Mouse (Mus musculus): ENCODE results near the gene Lgals7.
"Not testable (repeated sequence)": the region's sequence is repeated elsewhere in the genome, so short reads cannot be mapped to it uniquely, and the experiment has no call there.

The Lgals7 gene

DNA sequence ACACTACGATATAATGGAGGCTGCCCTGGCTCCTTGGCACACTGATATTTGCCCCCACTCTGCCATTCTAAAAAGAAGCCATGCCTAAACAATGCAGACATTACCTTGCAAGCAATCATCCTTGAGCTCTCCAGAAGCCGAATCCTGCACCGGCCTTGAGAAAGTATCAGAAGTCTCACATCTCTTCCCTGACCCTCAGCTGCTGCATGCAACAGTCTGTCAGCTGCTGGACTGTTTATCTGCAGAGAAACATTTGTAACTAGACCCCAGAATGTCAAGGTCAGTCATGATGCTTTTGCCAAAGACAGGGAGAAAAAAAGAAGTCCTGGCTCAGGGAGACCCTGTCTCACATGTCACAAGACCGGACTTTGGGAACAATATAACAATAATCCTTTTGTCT lies 12.4 kb downstream of the Lgals7 start:
- in situ Hi-C loops (cut with MboI; ENCODE audit: low sequenced_read_pairs), result no loop called here

- in situ Hi-C loops (cut with MboI; ENCODE audit: low sequenced_read_pairs), result no loop called here
These were observed 13.5 kb downstream of the Lgals7 start for GRCm38 (mm10) chr7:28877155-28877554.

DNA sequence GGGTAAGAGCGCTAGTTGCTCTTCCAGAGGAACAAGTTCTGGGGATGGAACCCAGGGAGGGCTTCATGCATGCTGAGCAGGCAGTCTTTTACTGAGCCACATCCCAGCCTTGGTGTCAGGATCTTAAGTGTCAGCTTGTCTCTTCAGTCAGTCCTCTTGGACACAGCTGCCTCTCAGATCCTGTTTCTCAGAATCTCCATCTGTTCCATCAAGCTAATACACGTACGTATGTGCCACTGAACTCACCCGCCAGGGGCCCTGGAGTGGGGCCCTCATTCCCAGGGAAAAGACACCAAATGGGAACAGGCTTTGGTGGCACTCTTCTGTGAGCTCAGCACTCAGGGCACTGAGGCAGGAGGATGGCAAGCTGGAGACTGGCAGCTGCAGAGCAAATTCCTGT lies 14.2 kb downstream of the Lgals7 start:
- in situ Hi-C loops (cut with MboI; ENCODE audit: low sequenced_read_pairs), result no loop called here

GRCm38 (mm10) chr7:28879606-28880005 lies 16.0 kb downstream of the Lgals7 start:
- in situ Hi-C loops (cut with MboI; ENCODE audit: low sequenced_read_pairs), result no loop called here

DNA sequence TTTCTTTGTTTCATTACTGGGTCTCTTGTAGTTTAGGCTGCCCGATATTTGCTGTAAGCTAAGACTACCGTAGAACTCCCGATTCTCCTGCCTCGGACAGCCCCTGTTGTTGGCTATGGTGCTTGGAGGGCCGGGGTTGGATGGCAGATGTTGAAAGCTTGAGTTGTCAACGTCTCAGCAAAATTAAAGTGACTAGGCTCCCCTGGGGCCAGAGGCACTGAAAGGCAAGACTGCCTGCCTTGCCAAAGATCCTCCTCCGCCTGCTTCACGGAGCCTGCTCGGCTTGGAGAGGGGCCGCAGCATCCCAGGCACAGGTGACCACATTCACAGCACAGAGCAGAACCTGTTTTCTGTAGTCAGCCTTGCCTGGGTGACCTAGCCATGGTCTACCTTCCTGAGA lies 16.9 kb downstream of the Lgals7 start:
- in situ Hi-C loops (cut with MboI; ENCODE audit: low sequenced_read_pairs), result no loop called here

DNA sequence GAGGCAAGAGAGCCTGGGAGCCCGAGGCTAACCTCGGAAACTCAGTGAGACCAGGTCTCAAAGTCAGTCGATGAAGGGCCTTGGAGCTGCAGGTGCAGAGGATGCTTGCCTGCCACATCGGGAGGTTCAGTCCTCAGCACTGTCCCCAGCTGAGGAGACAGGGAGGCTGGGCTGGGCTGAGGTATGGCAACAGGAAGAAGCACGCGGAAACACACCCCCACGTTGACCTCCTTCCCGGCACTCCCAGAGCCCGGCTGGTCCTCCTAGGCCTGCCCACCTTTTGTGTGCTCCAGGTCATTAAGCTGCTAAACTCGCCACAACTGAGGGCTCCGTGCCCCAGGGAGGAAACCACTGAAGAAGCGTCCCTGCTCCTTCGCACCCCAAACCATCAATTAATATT lies 17.5 kb downstream of the Lgals7 start, which contains the start of gene Capn12:
Gene Capn12 (plus strand): TSS at position 224 of the 400 bp plus-strand sequence.
- in situ Hi-C loops (cut with MboI; ENCODE audit: low sequenced_read_pairs), result no loop called here

DNA sequence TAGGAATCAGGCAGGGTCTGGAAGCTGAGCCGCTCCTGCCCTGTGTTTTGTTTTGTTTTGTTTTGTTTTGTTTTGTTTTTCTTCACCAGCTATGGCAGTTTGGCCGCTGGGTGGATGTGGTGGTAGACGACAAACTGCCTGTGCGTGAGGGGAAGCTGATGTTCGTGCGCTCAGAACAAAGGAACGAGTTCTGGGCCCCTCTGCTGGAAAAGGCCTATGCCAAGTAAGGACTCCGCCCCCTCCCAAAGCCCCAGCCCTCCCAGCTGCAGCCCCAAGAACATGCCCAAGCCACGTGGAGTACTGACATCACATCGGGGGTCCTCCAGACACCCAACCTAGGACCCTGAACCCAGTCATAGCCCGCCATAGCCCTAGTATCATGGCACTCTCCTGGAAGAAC lies 19.4 kb downstream of the Lgals7 start:
- in situ Hi-C loops (cut with MboI; ENCODE audit: low sequenced_read_pairs), result no loop called here

DNA sequence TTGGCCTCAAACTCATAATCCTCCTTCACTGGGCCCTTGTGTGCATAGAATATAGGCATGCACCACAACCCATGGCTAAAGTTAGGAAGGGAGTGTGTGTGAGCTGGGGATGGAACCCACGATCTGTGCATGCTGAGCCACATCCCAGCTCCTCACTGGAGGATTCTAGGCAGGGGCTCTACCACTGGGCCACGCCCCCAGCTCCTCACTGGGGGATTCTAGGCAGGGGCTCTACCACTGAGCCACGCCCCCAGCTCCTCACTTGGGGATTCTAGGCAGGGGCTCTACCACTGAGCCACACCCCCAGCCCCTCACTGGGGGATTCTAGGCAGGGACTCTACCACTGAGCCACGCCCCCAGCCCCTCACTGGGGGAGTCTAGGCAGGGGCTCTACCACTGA lies 20.1 kb downstream of the Lgals7 start:
- in situ Hi-C loops (cut with MboI; ENCODE audit: low sequenced_read_pairs), result not testable (repeated sequence)

GRCm38 (mm10) chr7:28886486-28886885 lies 22.8 kb downstream of the Lgals7 start:
- in situ Hi-C loops (cut with MboI; ENCODE audit: low sequenced_read_pairs), result no loop called here

GRCm38 (mm10) chr7:28888701-28889161 lies 25.1 kb downstream of the Lgals7 start:
- in situ Hi-C loops (cut with MboI; ENCODE audit: low sequenced_read_pairs), result no loop called here

- in situ Hi-C loops (cut with MboI; ENCODE audit: low sequenced_read_pairs), result no loop called here
These were observed 28.9 kb downstream of the Lgals7 start for GRCm38 (mm10) chr7:28892601-28893000.

- in situ Hi-C loops (cut with MboI; ENCODE audit: low sequenced_read_pairs), result no loop called here
These were observed 30.1 kb downstream of the Lgals7 start for GRCm38 (mm10) chr7:28893643-28894265.

GRCm38 (mm10) chr7:28894942-28895341 lies 31.3 kb downstream of the Lgals7 start:
- in situ Hi-C loops (cut with MboI; ENCODE audit: low sequenced_read_pairs), result no loop called here

DNA sequence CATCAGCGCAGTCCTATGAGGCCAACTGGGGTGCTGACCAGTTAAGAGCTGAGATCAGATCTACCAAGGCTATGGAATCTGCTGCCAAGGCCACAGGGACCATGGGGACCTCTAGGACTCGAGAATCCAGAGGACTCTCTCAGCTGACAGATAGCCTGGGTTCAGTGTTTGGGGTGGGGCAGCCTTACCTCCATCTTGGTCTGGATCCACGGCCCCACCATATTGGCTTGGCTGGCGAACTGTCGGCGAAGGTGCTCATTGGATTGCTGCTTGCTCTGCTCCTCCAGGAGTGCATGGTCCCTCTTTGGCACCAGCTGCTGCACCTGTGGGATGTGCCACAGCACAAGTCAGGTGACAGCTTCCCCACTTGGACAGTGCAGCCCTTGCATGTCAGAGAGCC lies 34.0 kb downstream of the Lgals7 start:
- in situ Hi-C loops (cut with MboI; ENCODE audit: low sequenced_read_pairs), result no loop called here

GRCm38 (mm10) chr7:28899972-28900371 lies 36.3 kb downstream of the Lgals7 start:
- in situ Hi-C loops (cut with MboI; ENCODE audit: low sequenced_read_pairs), result no loop called here

DNA sequence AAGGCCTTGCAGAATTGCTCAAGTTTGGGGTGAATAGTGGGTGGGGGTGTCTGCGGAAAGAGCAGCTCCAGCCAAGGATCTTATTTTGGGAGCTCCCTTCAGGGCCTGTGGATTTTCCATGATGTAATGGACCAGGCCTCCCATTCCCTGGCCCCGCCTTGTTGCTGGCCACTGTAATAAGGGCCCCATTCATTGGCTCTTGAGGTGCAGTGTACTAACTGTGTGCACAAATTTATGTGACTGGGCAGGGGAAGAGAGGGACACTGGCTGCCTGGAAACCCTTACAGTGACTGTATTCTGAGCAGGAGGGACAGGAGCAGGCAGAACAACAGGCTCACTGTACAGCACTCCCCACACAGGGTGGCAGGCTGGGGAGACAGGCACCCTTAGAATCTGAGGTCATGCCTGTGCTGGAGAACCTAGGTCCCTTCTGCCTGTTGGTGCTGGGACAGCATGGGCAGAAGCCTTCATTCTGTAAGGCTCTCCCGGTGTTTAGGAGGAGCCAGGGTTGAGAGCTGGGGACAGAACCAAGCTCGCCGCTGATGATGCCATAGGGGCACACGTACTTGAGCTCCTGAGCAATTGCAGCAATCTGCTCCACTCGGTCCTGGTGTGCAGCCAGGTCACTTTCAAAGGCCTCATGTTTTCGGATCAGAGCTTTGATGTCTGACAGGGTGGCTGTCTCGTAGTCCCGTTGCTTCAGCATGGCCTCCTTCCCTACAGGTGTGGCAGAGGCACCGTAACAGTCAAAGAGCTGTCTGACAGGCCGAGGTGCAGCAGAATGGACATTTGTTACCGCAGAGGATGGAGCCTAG lies 37.9 kb downstream of the Lgals7 start:
- in situ Hi-C loops (cut with MboI; ENCODE audit: low sequenced_read_pairs), result no loop called here

GRCm38 (mm10) chr7:28902180-28902579 lies 38.5 kb downstream of the Lgals7 start:
- in situ Hi-C loops (cut with MboI; ENCODE audit: low sequenced_read_pairs), result no loop called here

- in situ Hi-C loops (cut with MboI; ENCODE audit: low sequenced_read_pairs), result no loop called here
These were observed 39.2 kb downstream of the Lgals7 start for GRCm38 (mm10) chr7:28902809-28903208.

DNA sequence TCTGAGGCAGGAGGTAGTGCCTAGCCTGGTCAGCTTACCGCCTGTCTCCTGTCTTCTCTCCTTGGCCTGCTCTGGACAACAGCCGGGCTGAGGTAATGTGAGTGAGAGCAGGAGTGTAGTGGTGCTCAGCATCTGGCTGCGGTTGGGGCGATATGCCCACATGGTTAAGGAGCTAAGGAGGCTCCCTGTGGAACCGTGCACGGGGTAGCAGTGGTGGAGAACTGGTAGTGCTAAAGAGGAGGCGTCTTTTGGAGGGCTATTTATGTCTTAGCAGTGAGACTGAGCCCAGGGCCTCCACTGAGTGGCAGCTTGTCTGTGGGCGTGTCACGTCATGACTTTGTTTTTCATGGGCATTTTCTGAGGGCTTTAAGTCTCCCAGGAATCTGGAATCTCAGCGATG lies 40.1 kb downstream of the Lgals7 start:
- in situ Hi-C loops (cut with MboI; ENCODE audit: low sequenced_read_pairs), result no loop called here

- in situ Hi-C loops (cut with MboI; ENCODE audit: low sequenced_read_pairs), result no loop called here
These were observed 43.5 kb downstream of the Lgals7 start for GRCm38 (mm10) chr7:28907195-28907594.

GRCm38 (mm10) chr7:28911632-28912031 lies 48.0 kb downstream of the Lgals7 start:
- in situ Hi-C loops (cut with MboI; ENCODE audit: low sequenced_read_pairs), result no loop called here

DNA sequence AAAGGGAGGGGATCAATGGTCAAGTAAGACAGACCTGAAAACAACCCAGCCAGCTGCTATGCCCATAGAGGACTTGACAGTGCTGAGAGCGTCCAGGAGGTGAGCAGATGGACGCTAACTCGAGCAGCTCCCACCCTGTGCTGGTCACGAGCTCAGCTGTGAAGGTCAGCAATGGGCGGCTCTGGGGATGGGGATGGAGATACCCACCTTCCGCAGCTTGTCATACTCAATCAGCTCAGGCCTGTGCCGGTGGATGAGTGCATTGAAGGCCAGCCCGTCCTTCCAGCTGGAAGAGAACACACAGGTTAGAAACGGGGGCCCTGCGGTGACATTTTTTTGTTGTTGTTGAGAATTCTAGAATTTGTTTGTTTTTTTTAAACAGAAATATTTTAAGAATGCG lies 49.5 kb downstream of the Lgals7 start:
- in situ Hi-C loops (cut with MboI; ENCODE audit: low sequenced_read_pairs), result no loop called here

Data from CH12F3 (cell line).